Comparison of ENCODE assay signal across 15 mouse cellular contexts in genomic region chr1:190566744-190567143, GRCm38 (mm10).
DNase-seq lines count a peak whose midpoint lies in the region.
"Had no signal": no experiment of that assay in that cellular context is flagged by ENCODE, and none has a peak within 500 bp of the region (broad histone marks: within the 10 kb centered on the region; RNA-seq: fewer than 3 reads in every experiment).

No protein-coding gene starts in this region.

- DNase-seq in layer of hippocampus, postnatal 10 days (ENCODE audit: low spot score in 2 of 2) = peak; percentile 15 to 38
- DNase-seq in layer of hippocampus, adult 8-10 months (ENCODE audit: low spot score in 2 of 2) = no peak
- DNase-seq in cerebellum, adult 11 months = peak; percentile 72
- peak; percentile 83 for DNase-seq in cerebellum, adult 9-10 months
- no peak for DNase-seq in thymus, postnatal 10 days (ENCODE audit: low spot score in 2 of 2)
- DNase-seq in spleen, postnatal 14 days (ENCODE audit: low spot score in 2 of 2) = no peak
- DNase-seq in heart, adult 9 months (ENCODE audit: low spot score in 2 of 2) = no peak
- DNase-seq: adrenal gland, adult 8-10 months; embryo, embryonic 11 days; gastrocnemius, adult 2 months; heart, adult 11 months; heart, postnatal 10 days; kidney, adult 2 months; kidney, postnatal 10 days; liver, postnatal 0 days had no signal

Comparison
In these comparisons a context has a peak if more than half of its experiments do, and no peak if none do; other contexts are left out.
1. DNase-seq: peak in layer of hippocampus, postnatal 10 days (2 of 2), cerebellum, adult 11 months (single experiment) and cerebellum, adult 9-10 months (single experiment); none in layer of hippocampus, adult 8-10 months (0 of 2), thymus, postnatal 10 days (0 of 2), spleen, postnatal 14 days (0 of 2) and heart, adult 9 months (0 of 2).